Mouse (Mus musculus): Measurements from ENCODE around the gene Neurl3. TPM values are rescaled to one million over a fixed set of nuclear protein-coding genes. Genes with fewer than 3 reads are reported as not detected.
A peak's percentile ranks its signal among the peaks of the same experiment; 100 is the strongest.

Neurl3 gene
- polyA plus RNA-seq, 1 experiment from 2014 or later, result 0.45 TPM

DNA sequence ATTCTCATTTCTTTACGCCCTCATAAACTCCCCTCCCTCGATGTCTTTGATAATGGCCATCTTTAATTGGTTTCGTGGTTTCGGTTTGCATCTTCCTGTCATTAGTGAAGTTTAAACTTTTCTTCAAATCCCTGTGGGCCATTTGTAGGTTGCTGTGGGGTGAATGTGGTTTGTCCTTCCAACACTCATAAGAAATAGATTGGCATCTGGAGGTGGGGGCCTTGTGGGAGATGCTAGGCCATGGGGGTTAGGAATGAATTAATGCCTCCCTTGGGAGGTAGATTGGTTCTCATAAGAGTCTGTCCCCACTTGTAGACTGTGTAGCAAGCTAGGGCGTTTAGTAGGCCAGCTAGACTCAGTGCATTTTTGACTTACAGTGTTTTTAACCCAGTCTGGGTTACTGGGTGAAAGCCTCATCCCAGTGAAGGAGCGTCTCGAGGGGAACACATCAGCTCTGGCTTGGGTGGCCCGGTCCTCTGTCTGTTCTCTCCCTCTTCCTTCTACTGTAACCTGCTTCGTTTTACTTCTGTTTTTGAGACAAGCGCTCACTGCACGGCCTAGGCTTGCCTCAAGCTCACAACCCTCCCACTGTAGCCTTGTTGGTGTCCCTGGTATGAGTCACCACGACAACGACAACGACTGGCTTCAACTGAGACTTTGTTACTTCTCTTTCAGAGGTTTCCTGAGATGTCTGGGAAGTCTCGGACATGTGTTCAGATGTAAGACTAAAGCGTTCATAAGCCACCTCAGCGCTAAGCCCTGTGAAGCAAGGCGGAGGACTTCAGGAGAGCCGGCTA, 12.6 kb downstream of the Neurl3 start:
- H3K27me3 ChIP-seq (ENCODE audit: low read depth, poor library complexity, severe bottlenecking), result no peaks in the 10 kb centered on the region
- WGBS, result 84% methylated on average over 19 of the region's 19 CpGs

DNA sequence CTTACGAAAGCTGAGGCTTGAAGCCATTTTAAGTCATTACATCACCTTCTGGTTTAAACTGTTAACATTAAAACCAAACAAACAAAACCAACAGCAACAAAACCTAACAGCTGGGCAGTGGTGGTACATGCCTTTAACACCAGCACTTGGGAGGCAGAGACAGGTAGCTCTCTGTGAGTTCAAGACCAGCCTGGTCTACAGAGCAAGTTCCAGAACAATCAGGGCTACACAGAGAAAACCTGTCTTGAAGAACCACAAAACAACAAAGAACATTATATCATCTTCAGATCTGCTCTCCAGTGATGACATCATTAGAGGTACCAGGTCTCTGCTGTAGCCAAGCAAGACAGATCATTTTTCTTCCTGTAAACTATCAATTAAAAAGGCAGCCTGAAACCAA, 14.1 kb downstream of the Neurl3 start:
- 100% methylated on average over 1 of the region's 1 CpGs for WGBS
- no peak for DNase-seq (ENCODE audit: low spot score)
- Histone ChIP-seq H3K36me3 (no peaks in the 10 kb centered on the region), H3K9me3 (replicated peaks) (no peaks in the 10 kb centered on the region), H3K27me3 (ENCODE audit: low read depth, poor library complexity, severe bottlenecking) (peaks cover 10% of the 10 kb centered on the region), H3K4me1 (peaks cover 5% of the 10 kb centered on the region; the same call in 1 of the 2 replicates), H3K27ac (no peak overlapping the region), H3K4me3 (no peak overlapping the region)

More for the DNA sequence above, 12.6 kb downstream of the Neurl3 start:
- no peaks in the 10 kb centered on the region for H3K9me3 ChIP-seq (replicated peaks)
- no peak overlapping the region for H3K4me3 ChIP-seq
- H3K4me1 ChIP-seq, result no peaks in the 10 kb centered on the region
- H3K36me3 ChIP-seq, result no peaks in the 10 kb centered on the region
- no peak overlapping the region for H3K27ac ChIP-seq
- DNase-seq (ENCODE audit: low spot score), result no peak

GRCm38 (mm10) chr1:36259281-36259680, 15.2 kb downstream of the Neurl3 start:
- peaks cover 15% of the 10 kb centered on the region for H3K4me1 ChIP-seq
- no peak overlapping the region for H3K27ac ChIP-seq
- DNase-seq (ENCODE audit: low spot score), result no peak
- H3K4me3 ChIP-seq, result no peak overlapping the region
- no peaks in the 10 kb centered on the region for H3K9me3 ChIP-seq (replicated peaks)
- 96% methylated on average over 2 of the region's 2 CpGs for WGBS
- H3K36me3 ChIP-seq, result no peaks in the 10 kb centered on the region
- H3K27me3 ChIP-seq (ENCODE audit: low read depth, poor library complexity, severe bottlenecking), result peaks cover 21% of the 10 kb centered on the region

DNA sequence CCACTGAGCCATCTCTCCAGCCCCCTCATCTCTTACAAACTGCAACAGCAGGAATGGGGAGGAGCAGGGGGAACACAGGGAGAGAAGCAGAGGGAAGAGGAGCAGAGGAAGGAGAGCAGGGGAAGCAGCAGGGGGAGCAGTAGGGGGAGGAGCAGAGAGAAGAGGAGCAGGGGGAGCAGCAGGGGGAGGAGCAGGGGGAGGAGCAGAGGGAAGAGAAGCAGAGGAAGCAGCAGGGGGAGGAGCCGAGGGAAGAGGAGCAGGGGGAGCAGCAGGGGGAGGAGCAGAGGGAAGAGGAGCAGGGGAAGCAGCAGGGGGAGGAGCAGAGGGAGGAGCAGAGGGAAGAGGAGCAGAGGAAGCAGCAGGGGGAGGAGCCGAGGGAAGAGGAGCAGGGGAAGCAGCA, 15.8 kb downstream of the Neurl3 start:
- Histone ChIP-seq H3K27me3 (ENCODE audit: low read depth, poor library complexity, severe bottlenecking) (peaks cover 28% of the 10 kb centered on the region), H3K4me1 (peaks cover 15% of the 10 kb centered on the region), H3K36me3 (no peaks in the 10 kb centered on the region), H3K9me3 (replicated peaks) (no peaks in the 10 kb centered on the region), H3K4me3 (no peak overlapping the region), H3K27ac (no peak overlapping the region)
- 58% methylated on average over 2 of the region's 2 CpGs for WGBS
- no peak for DNase-seq (ENCODE audit: low spot score)

DNA sequence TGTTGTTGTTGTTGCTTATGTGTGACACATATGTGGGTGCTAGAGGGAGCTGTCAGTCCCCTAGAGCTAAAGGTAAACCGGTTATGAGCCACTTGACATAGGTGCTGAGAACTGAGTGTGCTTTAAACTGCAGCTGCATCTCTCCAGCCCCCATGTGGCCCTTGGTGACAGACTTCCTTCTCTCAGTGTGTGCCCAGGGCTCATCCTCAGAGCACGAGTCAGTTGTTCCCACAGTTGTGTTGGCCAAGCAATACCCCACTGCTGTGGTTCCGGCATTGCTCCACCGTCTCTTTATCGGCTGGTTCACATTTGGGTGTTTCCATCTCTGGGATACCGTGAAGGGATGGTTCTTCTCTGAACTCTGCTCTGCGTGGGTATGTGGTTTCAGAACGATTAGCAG, 17.2 kb downstream of the Neurl3 start:
- Histone ChIP-seq H3K27ac (no peak overlapping the region), H3K27me3 (ENCODE audit: low read depth, poor library complexity, severe bottlenecking) (peaks cover 32% of the 10 kb centered on the region), H3K4me1 (peaks cover 15% of the 10 kb centered on the region), H3K4me3 (no peak overlapping the region), H3K36me3 (no peaks in the 10 kb centered on the region), H3K9me3 (replicated peaks) (no peaks in the 10 kb centered on the region)
- DNase-seq (ENCODE audit: low spot score), result no peak
- WGBS, result 90% methylated on average over 8 of the region's 8 CpGs

- Histone ChIP-seq H3K4me3 (no peak overlapping the region), H3K9me3 (replicated peaks) (no peaks in the 10 kb centered on the region)
These were observed 18.4 kb downstream of the Neurl3 start for GRCm38 (mm10) chr1:36255871-36256640.

GRCm38 (mm10) chr1:36254635-36255360, 19.7 kb downstream of the Neurl3 start:
- H3K27me3 ChIP-seq (ENCODE audit: low read depth, poor library complexity, severe bottlenecking), result peaks cover 32% of the 10 kb centered on the region
- peak; percentile 59 for DNase-seq (ENCODE audit: low spot score)
- 9% methylated on average over 25 of the region's 25 CpGs for WGBS
- H3K27ac ChIP-seq, result peak overlapping the region; percentile 61; the same call in 1 of the 2 replicates
- H3K9me3 ChIP-seq (replicated peaks), result no peaks in the 10 kb centered on the region
- no peaks in the 10 kb centered on the region for H3K36me3 ChIP-seq
- H3K4me1 ChIP-seq, result peaks cover 26% of the 10 kb centered on the region
- H3K4me3 ChIP-seq, result peak overlapping the region; percentile 42

More at GRCm38 (mm10) chr1:36255871-36256640, 18.4 kb downstream of the Neurl3 start:
- 20% methylated on average over 20 of the region's 20 CpGs for WGBS
- peaks cover 25% of the 10 kb centered on the region for H3K4me1 ChIP-seq
- H3K27me3 ChIP-seq (ENCODE audit: low read depth, poor library complexity, severe bottlenecking), result peaks cover 32% of the 10 kb centered on the region
- peak overlapping the region; percentile 50; the same call in 1 of the 2 replicates for H3K27ac ChIP-seq
- H3K36me3 ChIP-seq, result no peaks in the 10 kb centered on the region
- no peak for DNase-seq (ENCODE audit: low spot score)

DNA sequence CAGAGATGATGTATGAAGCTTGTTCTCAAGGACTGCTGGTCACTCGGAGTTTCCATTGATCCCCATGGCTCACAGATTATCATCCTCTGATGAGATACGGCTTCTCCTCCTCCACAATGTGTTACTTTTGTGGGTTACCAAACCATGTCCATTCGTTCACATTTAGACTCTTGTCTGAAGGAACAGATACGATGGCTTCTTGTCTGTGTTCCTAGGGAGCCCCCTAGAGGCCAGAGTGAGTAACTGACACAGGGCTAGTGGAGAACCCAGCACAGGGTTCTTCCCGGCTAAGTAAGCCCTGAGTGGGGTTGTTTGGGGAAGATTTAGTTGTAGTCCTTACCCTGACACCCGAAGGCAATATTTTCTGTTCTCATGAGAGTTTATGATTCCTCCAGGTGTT, 21.7 kb downstream of the Neurl3 start:
- Histone ChIP-seq H3K27ac (no peak overlapping the region), H3K27me3 (ENCODE audit: low read depth, poor library complexity, severe bottlenecking) (peaks cover 32% of the 10 kb centered on the region), H3K36me3 (no peaks in the 10 kb centered on the region), H3K4me3 (no peak overlapping the region), H3K4me1 (peaks cover 26% of the 10 kb centered on the region), H3K9me3 (replicated peaks) (no peaks in the 10 kb centered on the region)
- DNase-seq (ENCODE audit: low spot score), result peak; percentile 65
- WGBS, result 15% methylated on average over 6 of the region's 6 CpGs

DNA sequence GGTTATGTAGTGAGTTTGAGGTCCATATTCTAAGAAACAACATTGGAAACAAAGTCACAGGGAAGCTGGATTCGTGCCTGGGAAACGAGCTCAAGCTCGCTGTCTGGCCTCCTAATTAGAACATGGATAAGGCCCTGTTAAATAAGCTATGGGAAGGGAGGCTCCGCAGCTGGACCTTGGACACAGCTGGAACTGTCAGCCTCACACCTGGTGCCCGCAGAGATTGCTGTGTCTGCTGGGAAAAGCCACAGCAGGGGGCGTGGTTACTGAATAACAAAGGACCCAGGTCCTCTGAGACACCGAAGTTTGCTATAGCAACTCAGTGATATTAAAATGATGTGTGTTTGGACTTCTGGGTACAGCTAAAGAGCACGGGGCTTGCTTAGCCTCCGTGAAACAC, 23.1 kb downstream of the Neurl3 start:
- Histone ChIP-seq H3K27ac (0 out of 2 replicates have a peak overlapping the region, but pooled peaks have one; percentile 9), H3K4me3 (no peak overlapping the region), H3K27me3 (ENCODE audit: low read depth, poor library complexity, severe bottlenecking) (peaks cover 32% of the 10 kb centered on the region), H3K36me3 (no peaks in the 10 kb centered on the region), H3K9me3 (replicated peaks) (no peaks in the 10 kb centered on the region), H3K4me1 (peaks cover 26% of the 10 kb centered on the region)
- DNase-seq (ENCODE audit: low spot score), result peak; percentile 53
- 12% methylated on average over 9 of the region's 9 CpGs for WGBS

- WGBS, result 59% methylated on average over 6 of the region's 6 CpGs
- H3K4me1 ChIP-seq, result peaks cover 19% of the 10 kb centered on the region
These were observed 27.8 kb downstream of the Neurl3 start for GRCm38 (mm10) chr1:36246688-36247087.

GRCm38 (mm10) chr1:36244828-36245215, 29.7 kb downstream of the Neurl3 start:
- Histone ChIP-seq H3K27ac (no peak overlapping the region), H3K4me3 (no peak overlapping the region; the same call in 1 of the 2 replicates), H3K27me3 (ENCODE audit: low read depth, poor library complexity, severe bottlenecking) (no peaks in the 10 kb centered on the region), H3K9me3 (replicated peaks) (no peaks in the 10 kb centered on the region), H3K4me1 (peaks cover 12% of the 10 kb centered on the region), H3K36me3 (0 out of 2 replicates have a peak, but pooled peaks cover 3% of the 10 kb centered on the region)
- DNase-seq (ENCODE audit: low spot score), result no peak
- 89% methylated on average over 4 of the region's 4 CpGs for WGBS

More at GRCm38 (mm10) chr1:36246688-36247087, 27.8 kb downstream of the Neurl3 start:
- no peaks in the 10 kb centered on the region for H3K27me3 ChIP-seq (ENCODE audit: low read depth, poor library complexity, severe bottlenecking)
- H3K9me3 ChIP-seq (replicated peaks), result no peaks in the 10 kb centered on the region
- H3K27ac ChIP-seq, result no peak overlapping the region
- H3K4me3 ChIP-seq, result no peak overlapping the region
- DNase-seq (ENCODE audit: low spot score), result no peak
- no peaks in the 10 kb centered on the region for H3K36me3 ChIP-seq

DNA sequence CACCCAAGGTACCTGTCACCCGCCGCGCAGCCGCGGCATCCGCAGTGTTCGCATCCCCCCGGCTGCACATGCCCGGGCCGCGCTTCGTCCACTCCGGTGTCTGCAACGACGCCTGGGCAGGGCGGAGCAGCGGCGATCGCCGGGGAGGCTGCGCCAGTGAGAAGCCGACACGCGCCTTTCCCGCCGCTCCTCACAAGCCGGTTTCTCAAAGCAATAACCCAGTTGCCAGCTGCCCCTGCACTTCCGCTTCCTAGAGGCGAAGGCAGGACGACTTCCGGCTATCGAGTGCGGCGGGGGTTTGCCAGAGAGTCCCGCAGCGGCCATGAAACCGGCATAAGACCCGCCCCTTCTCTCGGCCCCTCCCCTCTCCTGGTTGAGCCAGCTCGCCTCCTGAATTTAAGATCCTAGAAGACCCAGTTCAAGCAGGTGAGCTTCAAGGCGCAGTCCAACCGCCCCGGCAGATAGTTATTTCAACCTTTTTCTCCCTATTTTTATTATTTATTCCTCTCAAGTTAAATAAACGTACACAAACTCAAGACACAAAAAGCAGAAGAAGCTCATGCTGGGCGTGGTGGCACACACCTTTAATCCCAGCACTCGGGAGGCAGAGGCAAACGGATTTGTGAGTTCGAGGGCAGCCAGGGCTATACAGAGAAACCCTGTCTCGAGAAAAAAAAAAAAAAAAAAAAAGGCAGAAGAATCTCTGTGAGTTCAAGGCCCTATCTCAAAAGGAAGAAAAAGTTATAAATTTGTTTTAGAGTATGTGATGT, 30.2 kb downstream of the Neurl3 start, which contains the start of gene Uggt1:
Uggt1 (minus strand) TSS at position 663 of the 770 bp plus-strand sequence.
- peak within 1 kb of the TSS; percentile 86 for H3K27ac ChIP-seq
- 4% methylated on average over 49 of the region's 49 CpGs for WGBS
- DNase-seq (ENCODE audit: low spot score), result peak; percentile 96

More for the DNA sequence above, 30.2 kb downstream of the Neurl3 start, which contains the start of gene Uggt1:
- H3K36me3 ChIP-seq, result 0 out of 2 replicates have a peak, but pooled peaks cover 3% of the 10 kb centered on the region
- peak within 1 kb of the TSS; percentile 99 for H3K4me3 ChIP-seq
- H3K4me1 ChIP-seq, result peaks cover 12% of the 10 kb centered on the region
- H3K27me3 ChIP-seq (ENCODE audit: low read depth, poor library complexity, severe bottlenecking), result no peaks in the 10 kb centered on the region
- no peaks in the 10 kb centered on the region for H3K9me3 ChIP-seq (replicated peaks)

Measured in limb, embryonic 10.5 days (tissue).